Mouse (Mus musculus) layer of hippocampus, adult 8-10 months (tissue): ENCODE measurements around the gene Selp. TPM values are rescaled to one million over a fixed set of nuclear protein-coding genes. Genes with fewer than 3 reads are reported as not detected.

Experiments used
- DNase-seq, 2 experiments: peaks; one replicate each; pipeline ENCODE4 v3.0.0; 2022; ENCODE audit warnings: low spot score in 2 of 2
- total RNA-seq, 4 experiments: library from RNA; stranded (reverse); gene quantifications; 2 replicates each; pipeline ENCODE4 v1.2.4; 2022

Gene Selp
- total RNA-seq, 4 experiments from 2014 or later: not detected

GRCm38 (mm10) chr1:164117869-164118268, 2.8 kb downstream of the Selp start:
- no peak for DNase-seq

- no peak for DNase-seq
These were observed 5.1 kb downstream of the Selp start for GRCm38 (mm10) chr1:164119892-164120776.

- DNase-seq: no peak
These were observed 5.7 kb downstream of the Selp start for GRCm38 (mm10) chr1:164120777-164121158.

GRCm38 (mm10) chr1:164123836-164124235, 8.8 kb downstream of the Selp start:
- DNase-seq: no peak

- no peak for DNase-seq
These were observed 14.9 kb downstream of the Selp start for GRCm38 (mm10) chr1:164130013-164130412.

- no peak for DNase-seq
These were observed 17.5 kb downstream of the Selp start for GRCm38 (mm10) chr1:164132609-164133008.

GRCm38 (mm10) chr1:164134101-164134500, 19.0 kb downstream of the Selp start:
- DNase-seq: no peak

GRCm38 (mm10) chr1:164135360-164135759, 20.3 kb downstream of the Selp start:
- DNase-seq: no peak

- no peak for DNase-seq
These were observed 20.9 kb downstream of the Selp start for GRCm38 (mm10) chr1:164135960-164136359.

GRCm38 (mm10) chr1:164136636-164137035, 21.6 kb downstream of the Selp start:
- no peak for DNase-seq

GRCm38 (mm10) chr1:164138365-164139130, 23.5 kb downstream of the Selp start:
- DNase-seq: peak; percentile 30 to 81

- DNase-seq: no peak
These were observed 24.4 kb downstream of the Selp start for GRCm38 (mm10) chr1:164139464-164139863.

- no peak for DNase-seq
These were observed 34.0 kb downstream of the Selp start for GRCm38 (mm10) chr1:164149083-164149482.

- DNase-seq: no peak
These were observed 36.5 kb downstream of the Selp start, which contains the start of gene F5 for GRCm38 (mm10) chr1:164151387-164152088. Gene F5, plus strand, starts transcription at chr1:164151838.

GRCm38 (mm10) chr1:164152836-164153235, 37.8 kb downstream of the Selp start:
- DNase-seq: no peak

- no peak for DNase-seq
These were observed 39.9 kb downstream of the Selp start for GRCm38 (mm10) chr1:164154983-164155382.

- no peak for DNase-seq
These were observed 43.5 kb downstream of the Selp start for GRCm38 (mm10) chr1:164158571-164158970.

GRCm38 (mm10) chr1:164159781-164160180, 44.7 kb downstream of the Selp start:
- no peak for DNase-seq

GRCm38 (mm10) chr1:164162745-164163144, 47.7 kb downstream of the Selp start:
- no peak for DNase-seq

GRCm38 (mm10) chr1:164168818-164169217, 53.8 kb downstream of the Selp start:
- no peak for DNase-seq

- no peak for DNase-seq
These were observed 55.4 kb downstream of the Selp start for GRCm38 (mm10) chr1:164170434-164170833.

- no peak for DNase-seq
These were observed 58.1 kb downstream of the Selp start for GRCm38 (mm10) chr1:164173145-164173544.
